Mouse (Mus musculus): Measurements from ENCODE around the gene Ninj1. TPM values are rescaled to one million over a fixed set of nuclear protein-coding genes. Genes with fewer than 3 reads are reported as not detected.

The Ninj1 gene
- total RNA-seq, 2 experiments from 2014 or later = 16.3 to 24.0 TPM

GRCm38 (mm10) chr13:49216220-49216552 is 28.9 kb downstream of the Ninj1 start:
- intact Hi-C loops (cut with DNase I) = no loop called here
- DNase-seq (ENCODE audit: low spot score in 2 of 2) = no peak

GRCm38 (mm10) chr13:49216808-49217561 is 29.7 kb downstream of the Ninj1 start:
- no peak for DNase-seq (ENCODE audit: low spot score in 2 of 2)
- intact Hi-C loops (cut with DNase I) = no loop called here

GRCm38 (mm10) chr13:49218651-49219050 is 31.4 kb downstream of the Ninj1 start:
- DNase-seq (ENCODE audit: low spot score in 2 of 2) = no peak
- intact Hi-C loops (cut with DNase I) = no loop called here

GRCm38 (mm10) chr13:49219367-49219766 is 32.1 kb downstream of the Ninj1 start:
- DNase-seq (ENCODE audit: low spot score in 2 of 2) = no peak
- intact Hi-C loops (cut with DNase I) = no loop called here

GRCm38 (mm10) chr13:49220912-49221311 is 33.6 kb downstream of the Ninj1 start:
- DNase-seq (ENCODE audit: low spot score in 2 of 2) = no peak
- intact Hi-C loops (cut with DNase I) = no loop called here

- DNase-seq (ENCODE audit: low spot score in 2 of 2) = no peak
- intact Hi-C loops (cut with DNase I) = no loop called here
Observed at GRCm38 (mm10) chr13:49224314-49224713, 37.0 kb downstream of the Ninj1 start.

GRCm38 (mm10) chr13:49224729-49225128 is 37.4 kb downstream of the Ninj1 start:
- intact Hi-C loops (cut with DNase I) = no loop called here
- no peak for DNase-seq (ENCODE audit: low spot score in 2 of 2)

- intact Hi-C loops (cut with DNase I) = no loop called here
- no peak for DNase-seq (ENCODE audit: low spot score in 2 of 2)
Observed at GRCm38 (mm10) chr13:49225159-49225558, 37.9 kb downstream of the Ninj1 start.

- intact Hi-C loops (cut with DNase I) = no loop called here
- DNase-seq (ENCODE audit: low spot score in 2 of 2) = no peak
Observed at GRCm38 (mm10) chr13:49225633-49226032, 38.3 kb downstream of the Ninj1 start.

GRCm38 (mm10) chr13:49233792-49234572 is 46.7 kb downstream of the Ninj1 start:
- intact Hi-C loops (cut with DNase I) = no loop called here
- DNase-seq (ENCODE audit: low spot score in 2 of 2) = no peak

- DNase-seq (ENCODE audit: low spot score in 2 of 2) = no peak
- intact Hi-C loops (cut with DNase I) = no loop called here
Observed at GRCm38 (mm10) chr13:49234711-49235110, 47.4 kb downstream of the Ninj1 start.

- no peak for DNase-seq (ENCODE audit: low spot score in 2 of 2)
- intact Hi-C loops (cut with DNase I) = no loop called here
Observed at GRCm38 (mm10) chr13:49237617-49238016, 50.3 kb downstream of the Ninj1 start.

- intact Hi-C loops (cut with DNase I) = no loop called here
- no peak for DNase-seq (ENCODE audit: low spot score in 2 of 2)
Observed at GRCm38 (mm10) chr13:49238737-49239136, 51.5 kb downstream of the Ninj1 start.

GRCm38 (mm10) chr13:49242321-49243065 is 55.2 kb downstream of the Ninj1 start:
- intact Hi-C loops (cut with DNase I) = no loop called here
- peak in 1 of 2 experiments; percentile 35 for DNase-seq (ENCODE audit: low spot score in 2 of 2)

GRCm38 (mm10) chr13:49243492-49243891 is 56.2 kb downstream of the Ninj1 start:
- intact Hi-C loops (cut with DNase I) = no loop called here
- no peak for DNase-seq (ENCODE audit: low spot score in 2 of 2)

- DNase-seq (ENCODE audit: low spot score in 2 of 2) = no peak
- intact Hi-C loops (cut with DNase I) = no loop called here
Observed at GRCm38 (mm10) chr13:49245251-49245650, 58.0 kb downstream of the Ninj1 start.

Other genes with a start within 250 kb of the Ninj1 start
- gene Fam120a, start 219.5 kb upstream of the Ninj1 start, total RNA-seq (2021) = 100 to 1,000 TPM; 117 to 123 TPM
- gene Wnk2, start 39.5 kb upstream of the Ninj1 start, total RNA-seq (2021) = 100 to 1,000 TPM; 111 to 115 TPM
- gene Card19, start 28.6 kb downstream of the Ninj1 start, total RNA-seq (2021) = 10 to 100 TPM in 1 of 2 experiments, 1 to 10 TPM in 1; 8.9 to 15.6 TPM
- gene Susd3, start 61.2 kb downstream of the Ninj1 start, total RNA-seq (2021) = 1 to 10 TPM; 2.0 to 2.4 TPM
- 1 to 10 TPM; 6.3 to 6.8 TPM for gene Fgd3, start 132.8 kb downstream of the Ninj1 start, total RNA-seq (2021)
- 10 to 100 TPM; 48.5 to 51.0 TPM for gene Bicd2, start 154.1 kb downstream of the Ninj1 start, total RNA-seq (2021)
- 10 to 100 TPM; 14.8 to 16.8 TPM for gene Ippk, start 233.8 kb downstream of the Ninj1 start, total RNA-seq (2021)